Mouse (Mus musculus): ENCODE data around the gene Pla2g2c. TPM values are rescaled to one million over a fixed set of nuclear protein-coding genes. Genes with fewer than 3 reads are reported as not detected.

Pla2g2c gene
- polyA plus RNA-seq (2015; fragmentation: Nextera tagmentation; extraction: Ambion mirVana): 0.21 and 0.69 TPM in 2 replicates

- Histone ChIP-seq H3K27me3 (peaks cover 6% of the 10 kb centered on the region), H3K9ac (peak within 1 kb of the TSS; percentile 53), H3K4me1 (peaks cover 24% of the 10 kb centered on the region), H3K27ac (peak within 1 kb of the TSS; percentile 62), H3K36me3 (no peaks in the 10 kb centered on the region), H3K4me2 (peak within 1 kb of the TSS; percentile 59), H3K4me3 (peak within 1 kb of the TSS; percentile 31), H3K9me3 (no peaks in the 10 kb centered on the region)
- WGBS: 34% methylated on average over 18 of the region's 18 CpGs
- ATAC-seq (ENCODE audit: insufficient number of reproducible peaks, insufficient read depth, low FRiP score, low TSS enrichment, low read depth): no peak
Observed at GRCm38 (mm10) chr4:138724354-138725126, at the start of gene Pla2g2c. Gene Pla2g2c, plus strand, starts transcription at chr4:138724792.

- Histone ChIP-seq H3K9ac (no peak overlapping the region), H3K4me2 (no peak overlapping the region), H3K4me1 (no peaks in the 10 kb centered on the region), H3K27me3 (peaks cover 6% of the 10 kb centered on the region; the same call in 1 of the 2 replicates), H3K9me3 (no peaks in the 10 kb centered on the region), H3K27ac (no peak overlapping the region), H3K4me3 (no peak overlapping the region), H3K36me3 (no peaks in the 10 kb centered on the region)
- no peak for ATAC-seq (ENCODE audit: insufficient number of reproducible peaks, insufficient read depth, low FRiP score, low TSS enrichment, low read depth)
- 10% methylated on average over 16 of the region's 16 CpGs for WGBS
Observed at GRCm38 (mm10) chr4:138676480-138676879, 48.1 kb upstream of the Pla2g2c start.

GRCm38 (mm10) chr4:138677579-138677978 is 47.0 kb upstream of the Pla2g2c start:
- Histone ChIP-seq H3K9ac (no peak overlapping the region), H3K36me3 (no peaks in the 10 kb centered on the region), H3K4me1 (no peaks in the 10 kb centered on the region), H3K4me2 (no peak overlapping the region), H3K9me3 (no peaks in the 10 kb centered on the region), H3K4me3 (no peak overlapping the region), H3K27me3 (peaks cover 6% of the 10 kb centered on the region; the same call in 1 of the 2 replicates), H3K27ac (no peak overlapping the region)
- 0 out of 2 replicates have a peak, but pooled peaks have one; percentile 3 for ATAC-seq (ENCODE audit: insufficient number of reproducible peaks, insufficient read depth, low FRiP score, low TSS enrichment, low read depth)
- WGBS: 19% methylated on average over 16 of the region's 16 CpGs

- 0 out of 2 replicates have a peak, but pooled peaks cover 6% of the 10 kb centered on the region for H3K27me3 ChIP-seq
- no peak overlapping the region for H3K4me3 ChIP-seq
- WGBS: 69% methylated on average over 4 of the region's 4 CpGs
- no peak for ATAC-seq (ENCODE audit: insufficient number of reproducible peaks, insufficient read depth, low FRiP score, low TSS enrichment, low read depth)
- H3K9ac ChIP-seq: no peak overlapping the region
- no peaks in the 10 kb centered on the region; the same call in 1 of the 2 replicates for H3K4me1 ChIP-seq
- H3K36me3 ChIP-seq: no peaks in the 10 kb centered on the region
- H3K27ac ChIP-seq: no peak overlapping the region
- H3K4me2 ChIP-seq: no peak overlapping the region
- H3K9me3 ChIP-seq: no peaks in the 10 kb centered on the region
Observed at GRCm38 (mm10) chr4:138680124-138680523, 44.5 kb upstream of the Pla2g2c start.

- 61% methylated on average over 2 of the region's 2 CpGs for WGBS
- Histone ChIP-seq H3K27me3 (0 out of 2 replicates have a peak, but pooled peaks cover under 1% of the 10 kb centered on the region), H3K9ac (no peak overlapping the region), H3K4me2 (no peak overlapping the region), H3K27ac (no peak overlapping the region), H3K4me1 (no peaks in the 10 kb centered on the region; the same call in 1 of the 2 replicates), H3K4me3 (no peak overlapping the region), H3K36me3 (no peaks in the 10 kb centered on the region), H3K9me3 (no peaks in the 10 kb centered on the region)
- no peak for ATAC-seq (ENCODE audit: insufficient number of reproducible peaks, insufficient read depth, low FRiP score, low TSS enrichment, low read depth)
Observed at GRCm38 (mm10) chr4:138682760-138683159, 41.8 kb upstream of the Pla2g2c start.

GRCm38 (mm10) chr4:138685813-138686212 is 38.8 kb upstream of the Pla2g2c start:
- no peaks in the 10 kb centered on the region for H3K36me3 ChIP-seq
- H3K27ac ChIP-seq: no peak overlapping the region
- ATAC-seq (ENCODE audit: insufficient number of reproducible peaks, insufficient read depth, low FRiP score, low TSS enrichment, low read depth): no peak
- no peaks in the 10 kb centered on the region for H3K9me3 ChIP-seq
- H3K4me2 ChIP-seq: no peak overlapping the region
- no peak overlapping the region for H3K9ac ChIP-seq
- H3K4me1 ChIP-seq: no peaks in the 10 kb centered on the region; the same call in 1 of the 2 replicates
- WGBS: 82% methylated on average over 6 of the region's 6 CpGs
- no peak overlapping the region for H3K4me3 ChIP-seq
- H3K27me3 ChIP-seq: peaks cover 31% of the 10 kb centered on the region

- Histone ChIP-seq H3K4me2 (no peak overlapping the region), H3K36me3 (no peaks in the 10 kb centered on the region), H3K4me1 (peaks cover 3% of the 10 kb centered on the region; the same call in 1 of the 2 replicates), H3K9ac (no peak overlapping the region), H3K9me3 (no peaks in the 10 kb centered on the region), H3K27me3 (peaks cover 60% of the 10 kb centered on the region), H3K4me3 (no peak overlapping the region), H3K27ac (no peak overlapping the region)
- ATAC-seq (ENCODE audit: insufficient number of reproducible peaks, insufficient read depth, low FRiP score, low TSS enrichment, low read depth): no peak
- WGBS: 23% methylated on average over 3 of the region's 3 CpGs
Observed at GRCm38 (mm10) chr4:138689094-138689512, 35.5 kb upstream of the Pla2g2c start.

- no peak for ATAC-seq (ENCODE audit: insufficient number of reproducible peaks, insufficient read depth, low FRiP score, low TSS enrichment, low read depth)
- H3K9me3 ChIP-seq: no peaks in the 10 kb centered on the region
- H3K27ac ChIP-seq: no peak overlapping the region
- no peak overlapping the region for H3K4me2 ChIP-seq
- H3K9ac ChIP-seq: no peak overlapping the region
- no peaks in the 10 kb centered on the region for H3K36me3 ChIP-seq
- peaks cover 60% of the 10 kb centered on the region for H3K27me3 ChIP-seq
- H3K4me1 ChIP-seq: 0 out of 2 replicates have a peak, but pooled peaks cover 3% of the 10 kb centered on the region
- 5% methylated on average over 4 of the region's 4 CpGs for WGBS
- H3K4me3 ChIP-seq: no peak overlapping the region
Observed at GRCm38 (mm10) chr4:138690561-138690960, 34.0 kb upstream of the Pla2g2c start.

- Histone ChIP-seq H3K4me2 (no peak overlapping the region), H3K27me3 (peaks cover 70% of the 10 kb centered on the region), H3K9me3 (no peaks in the 10 kb centered on the region), H3K27ac (no peak overlapping the region), H3K9ac (no peak overlapping the region), H3K4me1 (0 out of 2 replicates have a peak, but pooled peaks cover 3% of the 10 kb centered on the region), H3K36me3 (no peaks in the 10 kb centered on the region), H3K4me3 (no peak overlapping the region)
- 14% methylated on average over 19 of the region's 19 CpGs for WGBS
- no peak for ATAC-seq (ENCODE audit: insufficient number of reproducible peaks, insufficient read depth, low FRiP score, low TSS enrichment, low read depth)
Observed at GRCm38 (mm10) chr4:138691443-138692181, 33.0 kb upstream of the Pla2g2c start.

- no peak overlapping the region for H3K4me2 ChIP-seq
- H3K4me1 ChIP-seq: 0 out of 2 replicates have a peak, but pooled peaks cover 3% of the 10 kb centered on the region
- H3K9ac ChIP-seq: no peak overlapping the region
- H3K27me3 ChIP-seq: peaks cover 74% of the 10 kb centered on the region
- H3K27ac ChIP-seq: no peak overlapping the region
- H3K9me3 ChIP-seq: no peaks in the 10 kb centered on the region
- no peak for ATAC-seq (ENCODE audit: insufficient number of reproducible peaks, insufficient read depth, low FRiP score, low TSS enrichment, low read depth)
- H3K4me3 ChIP-seq: no peak overlapping the region
- WGBS: 53% methylated on average over 12 of the region's 12 CpGs
- H3K36me3 ChIP-seq: no peaks in the 10 kb centered on the region
Observed at GRCm38 (mm10) chr4:138693043-138693692, 31.4 kb upstream of the Pla2g2c start.

- H3K36me3 ChIP-seq: no peaks in the 10 kb centered on the region
- H3K27me3 ChIP-seq: peaks cover 43% of the 10 kb centered on the region
- no peak overlapping the region for H3K9ac ChIP-seq
- no peak for ATAC-seq (ENCODE audit: insufficient number of reproducible peaks, insufficient read depth, low FRiP score, low TSS enrichment, low read depth)
- 14% methylated on average over 7 of the region's 7 CpGs for WGBS
- H3K27ac ChIP-seq: no peak overlapping the region
- no peaks in the 10 kb centered on the region for H3K4me1 ChIP-seq
- no peak overlapping the region for H3K4me3 ChIP-seq
- no peak overlapping the region for H3K4me2 ChIP-seq
- H3K9me3 ChIP-seq: no peaks in the 10 kb centered on the region
Observed at GRCm38 (mm10) chr4:138696720-138697119, 27.9 kb upstream of the Pla2g2c start.

Measured in embryonic facial prominence, embryonic 13.5 days (tissue).